Mouse (Mus musculus) liver, postnatal 0 days (tissue): ENCODE measurements around the gene Asprv1.

Experiments used
- CTCF ChIP-seq: sonication (generic); IDR thresholded peaks from 2 replicates; pipeline ENCODE4 v1.5.1; 2016; ENCODE audit warnings: antibody characterized with exemption, low read depth
- EP300 ChIP-seq: IDR thresholded peaks from 2 replicates; pipeline ENCODE4 v1.6.1; 2016; ENCODE audit warnings: antibody characterized with exemption, low read depth, mild to moderate bottlenecking

- TF ChIP-seq EP300 (0 out of 2 replicates have a peak, but pooled peaks have one; percentile 21), CTCF (no peak)
These were observed 21.7 kb upstream of the Asprv1 start for GRCm38 (mm10) chr6:86606289-86606688.
